Mouse (Mus musculus) heart, postnatal 0 days (tissue): ENCODE data around the gene Gm49721.
"Not testable (repeated sequence)": the region's sequence is repeated elsewhere in the genome, so short reads cannot be mapped to it uniquely, and the experiment has no call there.

Experiments
- CTCF ChIP-seq: IDR thresholded peaks from 2 replicates; pipeline ENCODE4 v1.5.1; 2016; ENCODE audit warnings: antibody characterized with exemption, control low read depth, low read depth
- EP300 ChIP-seq: IDR thresholded peaks from 2 replicates; pipeline ENCODE4 v1.6.1; 2016; ENCODE audit warnings: antibody characterized with exemption, low read depth

DNA sequence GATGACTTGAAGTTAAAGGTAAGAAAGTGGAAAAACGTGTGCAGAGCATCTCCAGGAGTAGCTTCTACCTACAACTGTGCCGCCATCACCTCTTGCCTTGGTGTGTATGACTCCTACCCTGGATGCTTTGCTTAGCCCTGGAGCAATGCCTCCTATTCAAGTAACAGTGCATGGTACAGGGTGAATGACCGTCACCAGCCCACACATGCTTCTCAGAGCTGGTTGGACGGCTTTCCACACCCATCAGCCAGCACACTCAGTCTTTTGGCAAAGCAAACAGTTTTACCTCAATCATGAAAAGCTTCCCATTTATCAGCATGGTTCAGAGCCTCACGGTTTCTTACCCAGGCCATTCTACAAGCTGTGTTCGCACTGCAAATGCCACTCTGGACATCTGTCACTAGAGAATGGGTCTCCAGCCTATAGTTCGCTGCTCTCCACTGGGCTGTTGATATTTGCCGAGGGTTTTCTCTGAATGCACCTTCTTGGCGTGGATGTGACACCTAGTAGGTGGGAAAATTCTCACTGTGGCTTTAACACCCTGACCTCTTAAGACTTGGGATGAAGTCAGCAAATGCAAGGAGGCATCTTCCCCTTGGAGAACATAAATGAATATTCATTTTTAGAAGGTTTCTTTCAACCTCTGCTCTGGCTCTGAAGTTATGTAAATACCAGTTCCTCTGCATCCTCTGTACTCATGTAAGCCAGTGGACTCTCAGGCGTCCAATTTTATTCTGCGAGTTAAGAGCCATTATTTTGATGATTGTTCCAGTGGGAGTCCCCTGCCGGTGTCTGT, 23.3 kb downstream of the Gm49721 start:
- TF ChIP-seq CTCF, EP300: not testable (repeated sequence)
